Mouse (Mus musculus): ENCODE results near the gene Kbtbd2.

GRCm38 (mm10) chr6:56831697-56832406 is 34.2 kb upstream of the Kbtbd2 start, which contains the start of gene Fkbp9:
- TF ChIP-seq POLR2AphosphoS5 (IDR thresholded peaks at IDR 0.05; ENCODE audit: insufficient replicate concordance, low read depth, low read length), result no peak
- TF ChIP-seq TAL1 (conservative IDR thresholded peaks at IDR 0.05; ENCODE audit: low read depth, low read length), result no peak
- no peak for TF ChIP-seq CTCF (IDR thresholded peaks at IDR 0.05; ENCODE audit: low read depth, low read length)
- TF ChIP-seq GATA1 (IDR thresholded peaks at IDR 0.05; ENCODE audit: borderline replicate concordance, low read length), result no peak
- TF ChIP-seq GATA2 (IDR thresholded peaks at IDR 0.05; ENCODE audit: borderline replicate concordance, low read depth, low read length), result no peak
